23 mouse cellular contexts compared by ENCODE assay signal in genomic region chr6:142797996-142798395, GRCm38 (mm10). TPM values are rescaled to one million over a fixed set of nuclear protein-coding genes. Genes with fewer than 3 reads are reported as not detected.
DNase-seq lines count a peak whose midpoint lies in the region; TF ChIP-seq lines count a peak whose summit lies in the region.
"Had no signal": no experiment of that assay in that cellular context is flagged by ENCODE, and none has a peak within 500 bp of the region (broad histone marks: within the 10 kb centered on the region; RNA-seq: fewer than 3 reads in every experiment).

No protein-coding gene starts in this region.

- no peak overlapping the region for H3K4me3 ChIP-seq in lung, adult 2 months (replicated peaks; ENCODE audit: extremely low read depth, low read depth, low read length)
- H3K4me3 ChIP-seq: embryonic facial prominence, embryonic 10.5 days; embryonic facial prominence, embryonic 12.5 days; forebrain, embryonic 13.5 days; forebrain, embryonic 15.5 days had no signal

- DNase-seq in heart, adult 11 months, result peak; percentile 51
- no peak for DNase-seq in heart, adult 9 months (ENCODE audit: low spot score in 2 of 2)
- DNase-seq in 3T3-L1 (ENCODE audit: low read depth, low spot score), result peak; percentile 35
- peak; percentile 14 for DNase-seq in NIH3T3 (ENCODE audit: low read depth)
- DNase-seq in cerebellum, postnatal 4 days (ENCODE audit: low spot score in 2 of 2), result no peak
- DNase-seq in lung, adult 2 months, result no peak
- DNase-seq: adrenal gland, adult 8-10 months; adrenal gland, postnatal 14 days; adrenal gland, postnatal 36 days; cerebellum, adult 11 months; cerebellum, adult 18-20 months; cerebellum, adult 8-10 months; cerebellum, adult 9-11 months; cerebellum, postnatal 14 days; cerebellum, postnatal 36 days; forebrain, postnatal 0 days had no signal

- TF ChIP-seq CTCF in lung, adult 2 months (IDR thresholded peaks at IDR 0.05; ENCODE audit: insufficient read depth, low read length), result no peak

- TF ChIP-seq POLR2A in lung, adult 2 months (IDR thresholded peaks at IDR 0.05; ENCODE audit: borderline replicate concordance, extremely low read depth, low read depth, low read length), result no peak

- no peaks in the 10 kb centered on the region; the same call in 1 of the 2 replicates for H3K4me1 ChIP-seq in lung, adult 2 months (ENCODE audit: control insufficient read depth, insufficient read depth, low read length)

- 55% methylated on average over 1 of the region's 1 CpGs for WGBS in lung, adult 2 months

RNA-seq across cellular contexts. Expression of gene Sult6b2, which starts 6.3 kb away (rescaled TPM):
- polyA plus RNA-seq in lung, adult 2 months (2012; rRNA removed), result not detected in 2 replicates
- polyA plus RNA-seq: activated CD4-positive, CD25-positive, alpha-beta regulatory T cell, adult 4 months; C2C12; embryonic facial prominence, embryonic 10.5 days; embryonic facial prominence, embryonic 12.5 days; embryonic facial prominence, embryonic 14.5 days; forebrain, embryonic 13.5 days had no signal

RNA-seq across cellular contexts. Expression of gene Cmas, which starts 41.5 kb away (rescaled TPM):
- polyA plus RNA-seq in lung, adult 2 months (2012; rRNA removed), result 8.4 and 12.3 TPM in 2 replicates

Comparison
In these comparisons a context has a peak if more than half of its experiments do, and no peak if none do; other contexts are left out.
1. DNase-seq: peak in heart, adult 11 months (single experiment), 3T3-L1 (single experiment) and NIH3T3 (single experiment); none in heart, adult 9 months (0 of 2), cerebellum, postnatal 4 days (0 of 2) and lung, adult 2 months (single experiment).